Mouse (Mus musculus): ENCODE measurements at regions not wholly inside any gene's neighbourhood (a gene's known extent, or its start where the extent isn't known, plus 50 kb on each side); places are given as distances from the start of the nearest gene placed in this dataset.

DNA sequence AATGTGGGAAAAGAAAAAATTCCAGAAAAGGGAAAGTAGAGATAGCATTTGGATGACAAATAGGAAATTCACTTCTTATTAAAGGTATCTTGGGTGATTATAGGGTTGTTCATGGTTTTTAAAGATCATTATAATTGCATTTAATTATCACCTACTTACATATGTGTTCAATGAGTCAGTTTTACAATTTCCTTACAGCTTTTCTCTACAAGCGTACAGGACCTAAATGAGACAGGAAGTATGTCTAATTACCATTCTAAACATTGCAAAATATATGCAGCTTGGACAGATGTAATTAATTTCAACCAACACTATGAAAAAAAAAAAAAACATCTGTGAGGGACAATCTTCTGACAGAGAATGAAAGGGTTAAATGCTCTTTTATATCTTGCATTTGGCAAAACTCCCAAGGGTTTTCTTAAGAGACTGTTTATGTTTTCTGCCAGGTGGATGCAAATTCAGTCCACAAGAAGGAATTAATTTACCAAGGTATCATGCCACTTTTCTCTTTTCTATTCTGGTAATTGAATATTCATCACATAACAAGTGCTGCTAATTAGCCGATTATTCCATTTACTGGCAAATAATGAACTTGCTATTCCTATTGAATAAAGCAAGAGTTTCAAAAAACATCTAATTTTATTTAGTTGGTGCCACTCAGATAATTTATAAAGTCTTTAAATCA, 531.5 kb upstream of the Gje1 start:
- no peaks in the 10 kb centered on the region for H3K27me3 ChIP-seq (replicated peaks)
- ATAC-seq (ENCODE audit: insufficient number of reproducible peaks, low FRiP score), result no peak
- WGBS, result 80% methylated on average over 2 of the region's 2 CpGs

DNA sequence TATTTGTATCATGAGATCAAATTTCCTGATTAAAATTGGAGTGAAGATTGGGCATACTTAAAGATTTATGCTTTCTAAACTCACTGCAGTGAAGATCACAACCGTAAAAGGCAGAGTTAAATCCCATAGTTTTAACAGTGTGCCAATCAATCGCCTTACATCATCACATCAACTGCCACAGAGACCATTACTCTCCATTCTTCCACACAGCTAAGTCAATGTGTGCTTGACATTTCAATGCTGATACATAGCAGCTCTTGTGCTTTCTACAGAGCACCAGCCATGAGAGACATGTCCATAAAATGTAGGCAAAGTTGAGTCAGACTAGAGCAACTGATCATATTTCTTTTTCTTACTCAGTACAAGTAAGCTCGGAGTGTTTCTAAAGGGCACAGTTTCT, 530.9 kb upstream of the Gje1 start:
- 84% methylated on average over 3 of the region's 3 CpGs for WGBS
- ATAC-seq (ENCODE audit: insufficient number of reproducible peaks, low FRiP score), result no peak
- H3K9me3 ChIP-seq (replicated peaks), result no peaks in the 10 kb centered on the region

More for the DNA sequence above, 531.5 kb upstream of the Gje1 start:
- Histone ChIP-seq H3K36me3 (no peaks in the 10 kb centered on the region), H3K4me3 (no peak overlapping the region), H3K9me3 (replicated peaks) (no peaks in the 10 kb centered on the region), H3K27ac (ENCODE audit: poor library complexity, severe bottlenecking) (no peak overlapping the region), H3K4me1 (replicated peaks) (no peaks in the 10 kb centered on the region), H3K9ac (no peak overlapping the region), H3K4me2 (no peak overlapping the region)

GRCm38 (mm10) chr10:15244376-15245262, 526.6 kb upstream of the Gje1 start:
- H3K4me3 ChIP-seq, result no peak overlapping the region
- no peaks in the 10 kb centered on the region for H3K36me3 ChIP-seq
- H3K9ac ChIP-seq, result no peak overlapping the region
- no peaks in the 10 kb centered on the region for H3K9me3 ChIP-seq (replicated peaks)
- no peak for ATAC-seq (ENCODE audit: insufficient number of reproducible peaks, low FRiP score)
- no peaks in the 10 kb centered on the region for H3K27me3 ChIP-seq (replicated peaks)
- no peak overlapping the region for H3K27ac ChIP-seq (ENCODE audit: poor library complexity, severe bottlenecking)
- H3K4me1 ChIP-seq (replicated peaks), result no peaks in the 10 kb centered on the region
- no peak overlapping the region for H3K4me2 ChIP-seq
- WGBS, result 70% methylated on average over 6 of the region's 6 CpGs

More for the DNA sequence above, 530.9 kb upstream of the Gje1 start:
- H3K4me2 ChIP-seq, result no peak overlapping the region
- H3K27ac ChIP-seq (ENCODE audit: poor library complexity, severe bottlenecking), result no peak overlapping the region
- H3K27me3 ChIP-seq (replicated peaks), result no peaks in the 10 kb centered on the region
- H3K36me3 ChIP-seq, result no peaks in the 10 kb centered on the region
- no peak overlapping the region for H3K9ac ChIP-seq
- H3K4me3 ChIP-seq, result no peak overlapping the region
- no peaks in the 10 kb centered on the region for H3K4me1 ChIP-seq (replicated peaks)

DNA sequence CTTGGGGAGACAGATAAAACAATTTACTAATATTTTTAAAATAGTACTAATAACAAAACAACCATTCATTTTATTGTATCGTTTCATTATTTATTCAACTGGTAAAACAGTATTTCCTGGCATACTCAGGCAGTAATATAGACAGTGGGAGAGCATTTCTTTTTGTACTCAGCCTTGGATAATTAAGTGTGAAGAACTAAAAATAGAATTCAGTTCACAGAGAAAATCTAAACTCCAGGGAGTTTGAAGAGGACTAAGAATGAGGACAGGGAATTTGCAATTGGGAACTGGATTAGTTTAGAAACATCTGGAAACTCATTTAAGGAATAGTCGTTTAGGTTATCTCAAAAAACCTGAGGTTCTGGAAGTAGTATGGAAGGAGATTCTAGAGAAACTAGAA, 525.4 kb upstream of the Gje1 start:
- H3K4me1 ChIP-seq (replicated peaks), result no peaks in the 10 kb centered on the region
- H3K4me2 ChIP-seq, result no peak overlapping the region
- H3K36me3 ChIP-seq, result no peaks in the 10 kb centered on the region
- no peaks in the 10 kb centered on the region for H3K9me3 ChIP-seq (replicated peaks)
- ATAC-seq (ENCODE audit: insufficient number of reproducible peaks, low FRiP score), result no peak
- WGBS, result 60% methylated on average over 2 of the region's 2 CpGs
- no peak overlapping the region for H3K9ac ChIP-seq
- no peak overlapping the region for H3K27ac ChIP-seq (ENCODE audit: poor library complexity, severe bottlenecking)
- H3K27me3 ChIP-seq (replicated peaks), result no peaks in the 10 kb centered on the region
- no peak overlapping the region for H3K4me3 ChIP-seq

DNA sequence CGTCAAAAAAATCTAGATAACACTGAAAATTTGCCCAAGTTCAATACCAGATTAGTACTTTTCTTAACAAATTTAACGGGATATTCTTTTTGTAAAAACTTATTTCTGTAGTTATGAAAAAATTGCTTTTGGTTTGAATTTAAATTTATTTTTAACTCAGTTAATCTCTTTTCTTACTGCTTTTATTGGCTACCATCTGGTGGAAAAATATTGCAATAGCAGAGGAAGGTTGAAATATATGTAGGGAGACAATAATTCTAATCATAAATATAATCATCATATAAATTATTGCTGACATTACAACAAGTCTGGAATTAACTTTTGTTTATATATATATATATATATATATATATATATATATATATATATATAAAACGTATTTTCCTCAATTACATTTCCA, 500.9 kb upstream of the Gje1 start:
- Histone ChIP-seq H3K27ac (ENCODE audit: poor library complexity, severe bottlenecking) (no peak overlapping the region), H3K9me3 (replicated peaks) (no peaks in the 10 kb centered on the region; the same call in 1 of the 2 replicates), H3K4me3 (no peak overlapping the region), H3K27me3 (replicated peaks) (no peaks in the 10 kb centered on the region), H3K36me3 (no peaks in the 10 kb centered on the region), H3K9ac (no peak overlapping the region), H3K4me1 (replicated peaks) (no peaks in the 10 kb centered on the region), H3K4me2 (no peak overlapping the region)
- no peak for ATAC-seq (ENCODE audit: insufficient number of reproducible peaks, low FRiP score)
- WGBS, result 68% methylated on average over 3 of the region's 3 CpGs

- H3K4me3 ChIP-seq, result no peak overlapping the region
- H3K27ac ChIP-seq (ENCODE audit: poor library complexity, severe bottlenecking), result no peak overlapping the region
- no peaks in the 10 kb centered on the region for H3K27me3 ChIP-seq (replicated peaks)
- no peak for ATAC-seq (ENCODE audit: insufficient number of reproducible peaks, low FRiP score)
- H3K4me1 ChIP-seq (replicated peaks), result no peaks in the 10 kb centered on the region
- no peak overlapping the region for H3K4me2 ChIP-seq
- no peaks in the 10 kb centered on the region for H3K9me3 ChIP-seq (replicated peaks)
- 92% methylated on average over 6 of the region's 6 CpGs for WGBS
- H3K36me3 ChIP-seq, result no peaks in the 10 kb centered on the region
- H3K9ac ChIP-seq, result no peak overlapping the region
Measured at GRCm38 (mm10) chr10:15179585-15179984, 461.6 kb upstream of the Gje1 start.

DNA sequence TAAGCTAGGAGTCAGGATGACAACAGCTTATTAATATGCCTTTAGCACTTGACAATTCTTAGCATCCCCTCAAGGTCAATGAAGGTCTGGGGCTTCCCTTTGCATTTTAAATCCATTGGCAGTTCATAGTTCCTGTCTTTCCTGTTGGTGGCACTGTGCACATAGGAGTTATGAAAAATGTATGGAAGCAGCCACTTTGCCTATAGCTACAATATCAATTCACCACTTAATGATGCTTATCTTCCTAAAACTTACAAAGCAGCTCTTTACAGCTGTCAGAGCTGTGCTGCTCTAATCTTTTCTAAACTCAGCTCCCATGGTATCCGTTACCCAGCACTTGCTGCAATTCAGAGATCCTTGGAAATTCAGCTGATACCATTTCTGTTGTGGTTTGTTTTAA, 456.4 kb upstream of the Gje1 start:
- Histone ChIP-seq H3K27ac (ENCODE audit: poor library complexity, severe bottlenecking) (no peak overlapping the region), H3K4me3 (no peak overlapping the region), H3K9me3 (replicated peaks) (no peaks in the 10 kb centered on the region), H3K4me1 (replicated peaks) (no peaks in the 10 kb centered on the region), H3K9ac (no peak overlapping the region), H3K4me2 (no peak overlapping the region), H3K36me3 (no peaks in the 10 kb centered on the region), H3K27me3 (replicated peaks) (no peaks in the 10 kb centered on the region)
- ATAC-seq (ENCODE audit: insufficient number of reproducible peaks, low FRiP score), result no peak
- WGBS, result 47% methylated on average over 1 of the region's 1 CpGs

DNA sequence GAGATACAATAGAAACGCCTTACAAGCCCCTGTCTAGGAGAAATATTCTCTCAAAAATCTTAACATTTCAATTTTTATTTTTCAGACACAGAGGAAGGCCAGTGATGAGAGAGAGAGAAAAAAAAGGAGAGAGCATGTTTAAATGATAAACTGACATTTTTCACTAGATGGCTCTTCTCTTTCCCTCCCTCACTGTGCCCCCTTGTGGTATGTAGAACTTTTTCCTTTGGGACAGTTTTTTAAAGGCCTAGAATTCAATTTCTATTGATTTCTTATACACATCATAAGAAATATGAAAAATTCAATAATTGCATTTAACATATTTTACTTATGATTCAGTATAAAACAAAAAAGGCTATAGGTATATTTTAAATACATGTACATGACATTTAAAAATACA, 454.5 kb upstream of the Gje1 start:
- Histone ChIP-seq H3K27me3 (replicated peaks) (no peaks in the 10 kb centered on the region), H3K4me3 (no peak overlapping the region), H3K27ac (ENCODE audit: poor library complexity, severe bottlenecking) (no peak overlapping the region), H3K9ac (no peak overlapping the region), H3K4me1 (replicated peaks) (no peaks in the 10 kb centered on the region), H3K4me2 (no peak overlapping the region), H3K36me3 (no peaks in the 10 kb centered on the region), H3K9me3 (replicated peaks) (no peaks in the 10 kb centered on the region)
- no peak for ATAC-seq (ENCODE audit: insufficient number of reproducible peaks, low FRiP score)
- 67% methylated on average over 1 of the region's 1 CpGs for WGBS

DNA sequence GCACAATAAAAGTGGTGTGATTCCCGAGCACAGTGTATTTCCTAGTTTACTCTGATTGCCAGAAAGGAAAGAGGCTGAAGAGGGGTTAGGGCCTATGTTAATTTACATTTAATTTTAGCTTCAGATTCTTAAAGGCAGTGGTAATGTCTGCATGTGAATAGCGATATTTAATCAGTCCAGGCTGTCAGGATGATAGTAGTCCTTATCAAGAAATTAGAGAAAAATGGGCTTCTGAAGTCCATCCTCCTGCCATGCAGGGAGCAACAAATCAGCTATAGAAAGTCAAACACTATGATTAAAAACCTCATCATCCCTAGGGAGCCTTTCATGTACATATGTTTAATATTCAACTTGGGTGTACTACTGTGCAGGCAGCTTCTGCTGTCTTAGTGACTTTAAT, 422.7 kb upstream of the Gje1 start:
- no peak overlapping the region for H3K9ac ChIP-seq
- ATAC-seq (ENCODE audit: insufficient number of reproducible peaks, low FRiP score), result no peak

More for the DNA sequence above, 422.7 kb upstream of the Gje1 start:
- H3K27ac ChIP-seq (ENCODE audit: poor library complexity, severe bottlenecking), result no peak overlapping the region
- 56% methylated on average over 2 of the region's 2 CpGs for WGBS
- no peaks in the 10 kb centered on the region for H3K9me3 ChIP-seq (replicated peaks)
- no peak overlapping the region for H3K4me3 ChIP-seq
- H3K27me3 ChIP-seq (replicated peaks), result no peaks in the 10 kb centered on the region
- no peak overlapping the region for H3K4me2 ChIP-seq
- H3K4me1 ChIP-seq (replicated peaks), result no peaks in the 10 kb centered on the region
- H3K36me3 ChIP-seq, result no peaks in the 10 kb centered on the region
